Mouse (Mus musculus): Measurements from ENCODE around the gene Tmem8.

Gene Tmem8

DNA sequence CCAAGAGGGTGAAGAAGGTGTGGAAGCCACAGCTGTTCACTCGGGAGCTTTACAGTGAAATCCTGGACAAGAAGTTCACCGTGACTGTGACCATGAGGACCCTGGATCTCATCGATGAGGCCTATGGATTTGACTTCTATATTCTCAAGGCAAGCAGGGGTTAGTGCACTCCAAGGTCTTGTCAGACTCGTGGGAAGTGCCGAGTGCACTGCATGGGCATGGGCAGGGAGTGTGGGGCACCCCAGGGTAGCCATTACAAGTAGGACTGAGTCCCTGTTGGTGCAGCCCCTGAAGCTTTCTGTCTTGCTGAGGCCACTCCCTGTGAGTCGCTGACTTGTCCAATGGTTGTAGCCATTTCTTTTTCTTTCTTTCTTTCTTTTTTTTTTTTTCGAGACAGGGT is 11.5 kb downstream of the Tmem8 start:
- no peak for TF ChIP-seq GATA4 (IDR thresholded peaks at IDR 0.05; ENCODE audit: insufficient replicate concordance, low read length)

DNA sequence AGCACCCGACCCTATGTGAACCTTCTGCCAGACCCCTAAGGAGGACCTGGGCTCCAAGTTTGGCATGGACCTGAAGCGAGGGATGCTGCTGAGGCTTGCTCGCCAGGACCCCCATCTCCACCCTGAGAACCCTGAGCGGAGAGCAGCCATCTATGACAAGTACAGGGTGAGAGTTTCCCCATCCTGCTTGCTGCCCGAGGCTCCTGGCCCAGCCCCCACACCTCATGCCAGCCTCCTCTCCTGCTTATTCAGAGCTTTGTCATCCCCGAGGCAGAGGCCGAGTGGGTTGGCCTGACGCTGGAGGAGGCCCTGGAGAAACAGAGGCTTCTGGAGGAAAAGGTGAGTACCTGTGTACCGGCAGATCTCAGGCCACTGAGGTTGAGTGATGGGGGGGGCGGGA is 12.1 kb downstream of the Tmem8 start:
- no peak for TF ChIP-seq GATA4 (IDR thresholded peaks at IDR 0.05; ENCODE audit: insufficient replicate concordance, low read length)

DNA sequence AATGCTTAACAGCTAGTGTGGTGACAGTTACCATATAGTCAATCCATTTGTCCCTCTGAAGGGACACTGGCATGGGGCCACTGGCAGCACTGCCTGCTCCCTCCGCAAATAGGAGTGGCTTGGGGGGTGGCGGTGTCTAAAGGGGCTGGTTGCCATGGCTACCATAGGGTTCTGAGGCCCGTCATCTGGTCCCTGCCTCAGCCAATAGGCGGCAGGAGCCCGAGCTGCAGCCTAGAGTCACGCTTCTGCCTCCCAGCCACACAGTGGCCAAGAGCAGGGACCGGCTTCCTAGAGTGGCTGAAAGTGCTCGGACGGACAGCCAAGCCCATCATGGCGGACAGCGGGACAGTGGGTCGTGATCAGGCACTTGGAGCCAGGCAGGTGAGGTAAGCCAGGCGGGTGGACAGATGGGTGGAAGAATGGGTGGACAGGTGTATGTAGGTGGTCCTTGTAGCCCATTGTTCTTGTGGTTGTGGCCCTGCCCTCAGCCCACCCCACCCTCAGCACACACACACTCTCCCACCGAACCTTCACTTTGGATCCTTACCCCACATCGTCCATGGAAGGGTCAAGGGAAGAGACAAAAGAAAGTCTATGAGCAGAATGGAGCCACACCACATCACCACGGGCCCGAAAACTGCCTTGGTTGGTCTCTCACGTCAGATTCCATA is 18.1 kb downstream of the Tmem8 start:
- no peak for TF ChIP-seq GATA4 (IDR thresholded peaks at IDR 0.05; ENCODE audit: insufficient replicate concordance, low read length)

DNA sequence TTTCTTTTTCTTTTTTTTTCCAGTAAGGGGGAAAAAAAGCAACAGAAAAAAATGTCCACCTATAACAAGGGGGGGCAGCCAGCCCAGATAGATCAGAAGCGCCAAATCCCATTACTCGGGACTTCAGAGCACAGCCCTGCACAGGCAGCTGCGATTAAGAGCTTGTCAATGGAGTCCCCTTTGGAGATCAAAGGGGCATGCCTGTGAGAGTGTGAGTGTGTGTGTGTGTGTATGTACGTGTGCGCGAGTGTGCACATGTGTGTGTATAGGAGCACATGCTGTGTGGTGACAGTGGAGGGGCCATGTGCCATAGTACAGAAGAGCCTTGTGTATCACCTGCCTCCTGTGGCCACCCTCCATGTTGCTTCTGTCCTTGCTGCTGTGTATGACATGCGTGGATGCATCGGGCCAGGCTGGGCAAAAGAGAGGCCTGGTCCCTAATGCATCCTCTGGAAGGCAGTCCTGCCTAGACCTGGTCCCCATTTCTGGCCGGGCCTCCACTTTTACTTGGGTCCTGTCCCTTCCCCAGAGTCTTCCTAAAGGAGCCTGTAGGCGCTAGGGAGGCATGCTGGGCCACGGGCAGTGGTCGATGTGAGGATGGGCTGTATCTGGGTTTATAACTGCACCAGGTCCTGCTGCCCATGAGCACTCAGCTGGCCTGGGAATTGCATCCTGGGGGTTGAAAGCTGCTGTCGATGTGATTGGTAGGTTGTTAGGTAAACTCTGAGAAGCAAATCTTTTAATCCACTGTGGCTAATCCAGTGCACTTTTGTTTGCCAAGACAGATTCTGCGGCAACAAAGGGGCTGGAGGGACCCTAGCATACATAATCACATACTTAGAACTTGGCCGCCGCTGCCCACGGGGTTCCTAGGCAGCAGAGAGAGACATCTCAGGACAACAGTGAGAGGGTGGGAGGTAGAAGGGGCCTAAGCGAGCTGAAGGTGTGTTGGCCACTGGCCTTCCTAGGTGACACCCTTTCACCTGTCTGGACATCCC is 19.1 kb downstream of the Tmem8 start:
- no peak for TF ChIP-seq GATA4 (IDR thresholded peaks at IDR 0.05; ENCODE audit: insufficient replicate concordance, low read length)

DNA sequence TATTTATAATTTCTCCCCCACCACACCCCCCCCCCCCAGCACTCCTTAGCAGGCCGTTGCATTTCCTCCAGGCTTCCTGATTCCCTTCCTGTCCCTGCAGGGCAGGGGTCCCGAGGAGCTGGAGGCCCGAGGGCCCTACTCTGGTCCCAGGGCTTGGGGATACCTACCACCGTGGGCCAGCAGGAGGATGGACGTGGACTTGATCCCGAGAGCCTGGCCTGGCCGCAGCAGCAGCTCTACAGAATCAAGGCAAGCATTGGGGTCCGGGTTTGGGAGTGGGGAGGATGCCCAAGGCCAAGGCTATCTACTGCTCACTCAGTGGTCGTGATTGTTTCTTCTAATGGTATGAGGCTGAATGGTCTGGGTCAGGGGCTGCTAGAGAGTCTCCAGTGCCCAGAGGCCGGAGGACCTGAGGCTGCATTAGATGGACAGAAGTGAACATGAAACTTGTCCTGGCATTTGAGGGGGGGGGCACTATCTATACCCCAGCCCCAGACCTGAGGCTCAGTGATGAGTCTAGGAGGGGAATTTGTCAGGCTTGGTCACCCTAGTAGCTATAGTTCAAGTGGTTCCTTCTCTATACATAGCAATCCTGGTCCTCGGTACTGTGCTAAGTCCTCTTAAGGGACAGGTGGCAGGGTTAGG is 24.1 kb downstream of the Tmem8 start:
- TF ChIP-seq GATA4 (IDR thresholded peaks at IDR 0.05; ENCODE audit: insufficient replicate concordance, low read length) = no peak

DNA sequence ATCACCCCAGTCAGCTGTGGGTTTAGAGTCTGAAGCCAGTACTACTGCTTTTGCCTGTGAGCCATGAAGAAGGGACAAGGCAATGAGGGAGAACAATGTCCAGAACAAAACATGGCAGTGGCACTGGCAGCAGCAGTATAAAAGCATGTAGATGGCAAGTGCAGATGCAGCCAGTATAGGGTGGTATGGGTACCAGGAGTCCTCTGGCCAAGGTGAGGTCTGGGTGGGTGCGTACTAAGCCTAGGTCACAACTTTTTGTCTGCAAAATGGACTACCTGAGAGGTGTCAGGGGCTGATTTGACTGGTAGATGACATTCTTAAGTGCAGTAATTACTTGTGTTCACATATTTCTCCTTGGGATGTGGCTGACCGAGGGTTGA is 24.6 kb downstream of the Tmem8 start:
- TF ChIP-seq GATA4 (IDR thresholded peaks at IDR 0.05; ENCODE audit: insufficient replicate concordance, low read length) = no peak

DNA sequence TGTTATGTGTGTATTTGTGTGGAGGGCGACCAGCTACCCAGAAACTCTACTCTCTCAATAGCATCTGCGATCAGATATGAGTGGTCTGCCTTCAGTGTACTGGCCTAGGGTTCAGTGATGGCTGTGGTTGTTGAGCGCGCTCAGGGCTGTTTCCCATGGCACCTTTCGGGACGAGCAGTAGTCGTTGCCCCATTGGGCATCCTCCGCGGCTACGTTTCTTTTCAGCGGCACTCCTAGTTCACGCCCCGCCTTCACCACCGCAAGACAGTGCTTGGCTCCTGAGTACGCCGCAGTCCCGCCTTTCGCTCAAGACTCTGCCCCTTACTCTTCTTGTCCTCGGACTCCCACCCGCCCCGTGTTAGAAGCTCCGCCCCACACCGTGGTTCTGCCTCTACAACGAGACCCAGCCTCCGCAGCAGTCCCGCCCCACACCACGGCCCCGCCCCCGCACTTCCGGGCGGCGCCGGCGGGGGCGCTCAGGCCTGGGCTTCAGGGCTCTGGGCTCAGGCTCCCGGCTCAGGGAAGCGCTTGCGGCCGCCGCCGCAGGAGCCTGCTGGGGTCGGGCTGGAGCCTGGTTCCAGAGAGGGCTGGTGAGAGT is 25.2 kb downstream of the Tmem8 start, which contains the start of gene Axin1:
TSS of gene Axin1 (plus strand) at position 450 of the 598 bp plus-strand sequence.
- TF ChIP-seq GATA4 (IDR thresholded peaks at IDR 0.05; ENCODE audit: insufficient replicate concordance, low read length) = no peak

DNA sequence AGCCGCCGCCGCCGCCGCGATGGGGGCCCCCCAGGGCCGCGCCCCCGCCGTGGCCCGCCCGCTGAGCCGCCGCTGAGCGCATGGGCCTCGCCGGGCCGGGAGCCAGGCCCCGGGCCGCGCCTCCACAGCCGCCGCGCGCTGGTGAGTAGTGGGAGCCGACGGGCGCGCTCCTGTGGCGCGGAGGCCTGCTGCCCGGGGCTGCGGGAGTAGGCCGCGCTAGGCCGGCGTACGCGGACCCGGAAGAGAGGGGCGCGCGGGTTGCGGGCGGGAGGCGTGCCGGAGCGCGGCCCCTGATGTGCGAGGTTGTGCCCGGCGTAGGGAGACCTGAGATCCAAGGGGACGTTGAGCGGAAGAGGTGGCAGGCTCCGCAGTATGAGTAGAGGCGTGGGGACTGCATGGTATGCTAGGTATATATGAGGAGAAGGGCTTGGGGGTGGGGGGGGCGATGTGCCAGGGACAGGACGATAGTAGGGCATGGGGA is 25.8 kb downstream of the Tmem8 start:
- TF ChIP-seq GATA4 (IDR thresholded peaks at IDR 0.05; ENCODE audit: insufficient replicate concordance, low read length) = no peak

DNA sequence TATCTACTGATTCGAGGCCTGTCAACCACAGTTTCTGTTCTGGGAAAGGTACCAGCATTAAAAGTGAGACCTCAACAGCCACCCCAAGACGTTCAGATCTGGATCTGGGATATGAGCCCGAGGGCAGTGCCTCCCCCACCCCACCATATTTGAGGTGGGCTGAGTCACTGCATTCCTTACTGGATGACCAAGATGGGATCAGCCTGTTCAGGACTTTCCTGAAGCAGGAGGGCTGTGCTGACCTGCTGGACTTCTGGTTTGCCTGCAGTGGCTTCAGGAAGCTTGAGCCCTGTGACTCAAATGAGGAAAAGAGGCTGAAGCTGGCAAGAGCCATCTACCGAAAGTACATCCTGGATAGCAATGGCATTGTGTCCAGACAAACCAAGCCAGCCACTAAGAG is 29.7 kb downstream of the Tmem8 start:
- no peak for TF ChIP-seq GATA4 (IDR thresholded peaks at IDR 0.05; ENCODE audit: insufficient replicate concordance, low read length)

DNA sequence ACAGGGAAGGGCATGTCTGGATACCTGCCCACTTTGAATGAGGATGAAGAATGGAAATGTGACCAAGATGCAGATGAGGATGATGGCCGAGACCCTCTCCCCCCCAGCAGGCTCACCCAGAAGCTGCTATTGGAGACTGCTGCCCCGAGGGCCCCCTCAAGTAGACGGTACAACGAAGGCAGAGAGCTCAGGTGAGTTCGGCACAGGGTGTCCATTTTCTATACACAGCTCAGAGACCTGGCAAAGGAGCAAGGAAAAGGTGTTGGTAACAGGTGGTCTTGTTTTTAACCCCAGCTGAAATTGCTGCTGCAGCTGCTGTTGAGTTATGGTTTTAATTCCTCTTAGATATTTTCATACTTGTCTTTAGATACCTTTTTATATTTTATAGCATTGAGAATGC is 30.3 kb downstream of the Tmem8 start:
- no peak for TF ChIP-seq GATA4 (IDR thresholded peaks at IDR 0.05; ENCODE audit: insufficient replicate concordance, low read length)

DNA sequence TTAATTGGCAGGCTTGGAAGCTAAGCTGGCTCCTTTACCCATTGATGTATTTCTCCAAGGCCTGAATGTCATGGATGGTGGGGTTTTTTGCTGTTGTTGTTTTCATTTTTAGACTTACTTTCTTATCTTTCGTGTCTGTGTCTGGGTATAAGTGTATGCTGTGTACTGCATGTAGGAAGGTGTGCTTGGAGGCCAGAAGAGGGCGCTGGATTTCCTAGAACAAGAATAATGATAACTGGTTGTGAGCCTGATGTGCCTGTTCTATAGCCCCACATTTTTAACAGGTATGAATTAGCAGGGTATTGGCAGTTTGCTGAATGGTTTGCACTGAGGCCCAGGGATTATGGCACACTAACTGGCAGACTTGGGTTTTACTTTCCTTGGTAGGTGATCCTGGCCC is 36.0 kb downstream of the Tmem8 start:
- no peak for TF ChIP-seq GATA4 (IDR thresholded peaks at IDR 0.05; ENCODE audit: insufficient replicate concordance, low read length)

DNA sequence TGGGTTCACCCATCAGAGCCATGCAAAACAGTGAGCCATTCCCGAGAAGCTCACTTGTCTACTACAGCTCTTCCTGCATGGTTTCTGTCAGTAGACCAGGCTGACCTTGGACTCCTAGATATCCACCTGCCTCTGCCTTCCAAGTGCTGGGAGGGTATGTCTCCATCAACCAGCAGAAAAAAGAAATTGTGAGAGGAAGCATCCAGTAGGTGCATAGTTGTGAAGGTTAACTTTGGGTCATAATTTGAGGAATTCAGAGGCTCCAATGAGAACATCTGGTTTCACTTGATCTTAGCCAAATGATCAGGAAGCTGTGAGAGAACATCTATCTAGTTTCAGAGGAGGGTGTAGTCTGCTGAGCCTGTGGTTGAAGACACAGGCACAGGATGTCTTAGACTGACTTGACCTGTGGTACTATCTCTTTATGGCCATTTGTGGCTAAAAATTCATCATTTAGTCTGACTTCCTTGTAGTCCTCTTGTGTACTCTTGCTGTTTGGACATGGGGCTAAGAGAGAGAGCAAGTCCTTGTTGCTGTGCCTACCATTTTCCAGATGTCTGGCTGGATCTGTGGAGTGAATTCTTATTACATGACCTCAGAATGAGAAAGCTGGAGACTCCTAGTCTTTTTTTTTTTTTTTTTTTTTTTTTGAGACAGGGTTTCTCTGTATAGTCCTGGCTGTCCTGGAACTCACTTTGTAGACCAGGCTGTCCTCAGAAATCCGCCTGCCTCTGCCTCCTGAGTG is 39.0 kb downstream of the Tmem8 start:
- no peak for TF ChIP-seq GATA4 (IDR thresholded peaks at IDR 0.05; ENCODE audit: insufficient replicate concordance, low read length)

DNA sequence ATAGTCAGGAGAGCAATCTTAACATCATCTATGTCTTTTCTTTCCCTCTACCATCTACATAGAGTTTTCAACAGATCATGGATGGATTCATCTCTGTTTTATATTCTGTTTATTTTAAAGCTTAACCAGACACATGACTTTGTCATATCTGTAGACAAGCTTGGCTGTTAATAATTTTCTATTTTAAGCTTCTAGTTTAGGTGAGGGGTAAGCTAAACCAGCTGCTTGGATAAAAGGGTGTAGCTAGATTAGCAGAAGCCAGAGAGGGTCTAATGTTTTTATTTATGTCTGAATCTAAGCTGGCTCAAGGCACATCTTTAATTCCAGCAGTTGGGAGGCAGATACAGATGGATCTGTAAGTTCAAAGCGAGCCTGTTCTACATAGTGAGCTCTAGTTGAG is 49.6 kb downstream of the Tmem8 start:
- TF ChIP-seq GATA4 (IDR thresholded peaks at IDR 0.05; ENCODE audit: insufficient replicate concordance, low read length) = no peak

DNA sequence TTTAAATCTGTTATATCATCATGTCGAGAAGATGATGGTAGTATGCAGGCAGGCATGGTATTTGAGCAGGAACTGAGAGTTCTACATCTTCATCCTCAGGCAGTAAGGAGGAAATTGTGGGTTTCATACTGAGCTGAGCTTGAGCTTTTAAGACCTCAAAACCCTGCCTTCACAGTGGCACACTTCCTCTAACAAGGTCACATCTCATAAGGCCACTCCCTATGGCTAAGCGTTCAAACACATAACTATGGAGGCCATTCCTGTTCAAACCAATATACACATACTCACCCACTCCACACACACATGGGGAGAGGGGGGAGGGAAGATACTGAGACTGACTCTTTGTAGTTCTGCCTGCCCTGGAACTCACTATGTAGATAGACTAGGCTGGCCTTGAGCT is 54.9 kb downstream of the Tmem8 start:
- TF ChIP-seq GATA4 (IDR thresholded peaks at IDR 0.05; ENCODE audit: insufficient replicate concordance, low read length) = no peak
